16 mouse cellular contexts compared by ENCODE assay signal in genomic region chr4:152456609-152457008, GRCm38 (mm10). TPM values are rescaled to one million over a fixed set of nuclear protein-coding genes. Genes with fewer than 3 reads are reported as not detected.
DNase-seq lines count a peak whose midpoint lies in the region; ATAC-seq and TF ChIP-seq lines count a peak whose summit lies in the region.
"Had no signal": no experiment of that assay in that cellular context is flagged by ENCODE, and none has a peak within 500 bp of the region (broad histone marks: within the 10 kb centered on the region; RNA-seq: fewer than 3 reads in every experiment).

No protein-coding gene starts in this region.

- 61% methylated on average over 18 of the region's 18 CpGs for WGBS in kidney, embryonic 14.5 days
- WGBS in liver, embryonic 11.5 days, result 82% methylated on average over 18 of the region's 18 CpGs

- H3K9me3 ChIP-seq in kidney, embryonic 14.5 days (ENCODE audit: control insufficient read depth, low read length), result no peaks in the 10 kb centered on the region
- H3K9me3 ChIP-seq in liver, embryonic 11.5 days (ENCODE audit: control insufficient read depth, low read length), result no peaks in the 10 kb centered on the region
- H3K9me3 ChIP-seq: heart, embryonic 10.5 days; liver, embryonic 13.5 days; midbrain, embryonic 12.5 days; stomach, embryonic 15.5 days had no signal

- no peaks in the 10 kb centered on the region for H3K36me3 ChIP-seq in kidney, embryonic 14.5 days (ENCODE audit: control insufficient read depth, insufficient read depth, low read length)
- H3K36me3 ChIP-seq in liver, embryonic 11.5 days (ENCODE audit: control insufficient read depth, insufficient read depth, low read length), result no peaks in the 10 kb centered on the region
- H3K36me3 ChIP-seq: heart, embryonic 10.5 days; liver, embryonic 13.5 days; midbrain, embryonic 12.5 days; stomach, embryonic 15.5 days had no signal

- H3K27ac ChIP-seq in layer of hippocampus, adult 2 months, result peak overlapping the region; percentile 97
- H3K27ac ChIP-seq in kidney, embryonic 14.5 days (ENCODE audit: low read depth, low read length), result no peak overlapping the region
- no peak overlapping the region for H3K27ac ChIP-seq in liver, embryonic 11.5 days (ENCODE audit: low read depth, low read length)
- H3K27ac ChIP-seq: heart, embryonic 10.5 days; liver, embryonic 13.5 days; midbrain, embryonic 12.5 days; stomach, embryonic 15.5 days had no signal

- no peak overlapping the region for H3K9ac ChIP-seq in kidney, embryonic 14.5 days (ENCODE audit: low read depth, low read length)
- no peak overlapping the region for H3K9ac ChIP-seq in liver, embryonic 11.5 days (ENCODE audit: low read depth, low read length)
- H3K9ac ChIP-seq: liver, embryonic 13.5 days; midbrain, embryonic 12.5 days; stomach, embryonic 15.5 days had no signal

- DNase-seq in frontal cortex, postnatal 25 days (ENCODE audit: low spot score in 2 of 2), result no peak
- DNase-seq in layer of hippocampus, adult 2 months (ENCODE audit: low spot score in 2 of 2), result peak; percentile 69 to 75
- no peak for DNase-seq in layer of hippocampus, adult 9-10 months (ENCODE audit: low spot score)
- peak; percentile 72 to 82 for DNase-seq in left cerebral cortex, adult 18-20 months (ENCODE audit: low spot score in 2 of 2)
- DNase-seq in right cerebral cortex, postnatal 10 days (ENCODE audit: low spot score in 2 of 2), result peak; percentile 83 to 88
- no peak for DNase-seq in liver, embryonic 11.5 days (ENCODE audit: low spot score)
- DNase-seq: adrenal gland, postnatal 25 days; cerebellum, adult 11-12 months; kidney, adult 9 months; liver, embryonic 13.5 days; thymus, postnatal 4 days had no signal

- H3K4me1 ChIP-seq in kidney, embryonic 14.5 days (ENCODE audit: control insufficient read depth, insufficient read depth, low read length), result no peaks in the 10 kb centered on the region
- H3K4me1 ChIP-seq in liver, embryonic 11.5 days (replicated peaks; ENCODE audit: control insufficient read depth, insufficient read depth, low read length), result no peaks in the 10 kb centered on the region
- H3K4me1 ChIP-seq: liver, embryonic 13.5 days; stomach, embryonic 15.5 days had no signal

- no peak for TF ChIP-seq CTCF in layer of hippocampus, adult 2 months (conservative IDR thresholded peaks at IDR 0.05)

- no peaks in the 10 kb centered on the region for H3K27me3 ChIP-seq in kidney, embryonic 14.5 days (ENCODE audit: control insufficient read depth, insufficient read depth, low read length)
- H3K27me3 ChIP-seq in liver, embryonic 11.5 days (replicated peaks; ENCODE audit: control insufficient read depth, insufficient read depth, low read length), result no peaks in the 10 kb centered on the region
- H3K27me3 ChIP-seq: liver, embryonic 13.5 days; midbrain, embryonic 12.5 days; stomach, embryonic 15.5 days had no signal

- H3K4me3 ChIP-seq in layer of hippocampus, adult 2 months, result peak overlapping the region; percentile 24; the same call in 1 of the 2 replicates
- no peak overlapping the region for H3K4me3 ChIP-seq in kidney, embryonic 14.5 days (ENCODE audit: low read length)
- no peak overlapping the region for H3K4me3 ChIP-seq in liver, embryonic 11.5 days (ENCODE audit: low read depth, low read length)
- H3K4me3 ChIP-seq: heart, embryonic 10.5 days; liver, embryonic 13.5 days; midbrain, embryonic 12.5 days; stomach, embryonic 15.5 days had no signal

- peak; percentile 48 for ATAC-seq in frontal cortex, adult (ENCODE audit: low TSS enrichment)
- no peak for ATAC-seq in kidney, embryonic 14.5 days (ENCODE audit: low FRiP score, low TSS enrichment)
- ATAC-seq in liver, embryonic 11.5 days (replicated peaks; ENCODE audit: low FRiP score), result no peak

- no peak overlapping the region for H3K4me2 ChIP-seq in kidney, embryonic 14.5 days (replicated peaks; ENCODE audit: low read depth, low read length)
- no peak overlapping the region for H3K4me2 ChIP-seq in liver, embryonic 11.5 days
- H3K4me2 ChIP-seq: liver, embryonic 13.5 days; midbrain, embryonic 12.5 days; stomach, embryonic 15.5 days had no signal

RNA-seq across cellular contexts. Expression of gene Nphp4, which starts 19.9 kb away (rescaled TPM):
- total RNA-seq in layer of hippocampus, adult 2 months (2021), result 10 to 100 TPM; 28.3 to 29.7 TPM
- 10 to 100 TPM; 18.4 to 23.9 TPM for total RNA-seq in left cerebral cortex, adult 18-20 months (2021)
- 3.3 and 3.7 TPM in 2 replicates for polyA plus RNA-seq in kidney, embryonic 14.5 days (2014; fragmentation: Nextera tagmentation; extraction: Ambion mirVana)
- 1.0 and 1.2 TPM in 2 replicates for polyA plus RNA-seq in liver, embryonic 11.5 days (2014; fragmentation: Nextera tagmentation; extraction: Ambion mirVana)

RNA-seq across cellular contexts. Expression of gene Kcnab2, which starts 21.1 kb away (rescaled TPM):
- total RNA-seq in layer of hippocampus, adult 2 months (2021), result 100 to 1,000 TPM; 740 to 785 TPM
- 100 to 1,000 TPM; 382 to 428 TPM for total RNA-seq in left cerebral cortex, adult 18-20 months (2021)
- 3.4 and 5.3 TPM in 2 replicates for polyA plus RNA-seq in kidney, embryonic 14.5 days (2014; fragmentation: Nextera tagmentation; extraction: Ambion mirVana)
- 9.6 and 9.8 TPM in 2 replicates for polyA plus RNA-seq in liver, embryonic 11.5 days (2014; fragmentation: Nextera tagmentation; extraction: Ambion mirVana)

Comparison
In these comparisons a context has a peak if more than half of its experiments do, and no peak if none do; other contexts are left out.
1. DNase-seq: peak in layer of hippocampus, adult 2 months (2 of 2), left cerebral cortex, adult 18-20 months (2 of 2) and right cerebral cortex, postnatal 10 days (2 of 2); none in frontal cortex, postnatal 25 days (0 of 2), layer of hippocampus, adult 9-10 months (single experiment) and liver, embryonic 11.5 days (single experiment).